Mouse (Mus musculus) E14TG2a.4 (cell line): Measurements from ENCODE around the gene Nfu1.

Experiments
- CTCF ChIP-seq: conservative IDR thresholded peaks from 2 replicates; pipeline ENCODE4 v1.5.1; 2014; ENCODE audit warnings: low read length
- NANOG ChIP-seq: IDR thresholded peaks from 2 replicates; pipeline ENCODE4 v1.6.1; 2014; ENCODE audit warnings: borderline replicate concordance, low read length, mixed read lengths
- POU5F1 ChIP-seq: IDR thresholded peaks from 2 replicates; pipeline ENCODE4 v1.6.1; 2014; ENCODE audit warnings: low read length, borderline replicate concordance

- TF ChIP-seq CTCF (no peak), POU5F1 (no peak), NANOG (no peak)
Measured at GRCm38 (mm10) chr6:87070641-87071040, 61.6 kb downstream of the Nfu1 start.
